Mouse (Mus musculus): ENCODE data around the gene Cd300lb. TPM values are rescaled to one million over a fixed set of nuclear protein-coding genes. Genes with fewer than 3 reads are reported as not detected.

Cd300lb gene
- polyA plus RNA-seq, 1 experiment from 2014 or later = 0.39 TPM

GRCm38 (mm10) chr11:114884380-114885100 is 49.6 kb downstream of the Cd300lb start:
- ATAC-seq (ENCODE audit: insufficient number of reproducible peaks, insufficient read depth, low FRiP score, low read depth) = no peak
- WGBS = 67% methylated on average over 4 of the region's 4 CpGs

DNA sequence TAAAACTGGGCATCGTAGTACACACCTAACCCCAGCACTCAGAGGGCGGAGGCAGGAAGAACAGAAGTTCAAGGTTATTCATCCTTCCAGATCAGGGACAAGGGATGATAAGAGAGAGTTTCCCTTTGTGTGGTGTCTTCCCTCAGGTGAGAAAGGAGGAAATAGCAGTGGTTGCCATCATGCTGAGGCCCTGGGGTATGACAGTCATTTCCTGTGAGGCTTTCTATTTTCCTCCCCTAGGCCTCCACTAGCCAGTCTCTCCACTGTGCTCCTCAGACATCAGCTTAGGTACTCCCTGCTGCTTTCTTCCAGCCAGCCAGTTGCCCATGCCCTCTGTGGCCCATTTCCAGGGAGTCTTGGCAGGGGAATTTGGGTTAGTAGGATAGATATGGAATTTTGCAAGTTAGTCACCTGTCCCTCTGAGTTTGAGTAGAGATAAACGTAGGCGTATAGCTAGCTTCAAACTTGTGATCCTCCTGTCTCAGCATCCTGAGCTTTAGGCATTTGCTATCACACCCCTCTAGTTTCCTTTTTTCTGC is 50.9 kb downstream of the Cd300lb start:
- H3K4me1 ChIP-seq (ENCODE audit: control insufficient read depth in 2 of 2, insufficient read depth in 2 of 2, low read length in 2 of 2) = peaks cover 0 to 4% of the 10 kb centered on the region in 2 experiments; a peak in 1 of 4 replicates

More at GRCm38 (mm10) chr11:114884380-114885100, 49.6 kb downstream of the Cd300lb start:
- no peaks in the 10 kb centered on the region for H3K27me3 ChIP-seq (ENCODE audit: control insufficient read depth, insufficient read depth, low read length)
- H3K9me3 ChIP-seq (ENCODE audit: control insufficient read depth, low read length) = no peaks in the 10 kb centered on the region
- H3K4me3 ChIP-seq (ENCODE audit: control insufficient read depth in 1 of 2, insufficient read depth in 1 of 2, low read depth in 1 of 2, low read length in 2 of 2) = no peak overlapping the region
- H3K36me3 ChIP-seq (ENCODE audit: control insufficient read depth, insufficient read depth, low read length) = no peaks in the 10 kb centered on the region
- H3K9ac ChIP-seq (ENCODE audit: low read length) = no peak overlapping the region
- peaks cover 0 to 4% of the 10 kb centered on the region in 2 experiments; a peak in 1 of 4 replicates for H3K4me1 ChIP-seq (ENCODE audit: control insufficient read depth in 2 of 2, insufficient read depth in 2 of 2, low read length in 2 of 2)
- H3K4me2 ChIP-seq (ENCODE audit: low read length) = no peak overlapping the region
- peak overlapping the region; percentile 27 to 37; a peak in 3 of 4 replicates for H3K27ac ChIP-seq (replicated peaks in 1 of 2; ENCODE audit: control insufficient read depth in 1 of 2, insufficient read depth in 1 of 2, low read depth in 2 of 2, low read length in 2 of 2)

GRCm38 (mm10) chr11:114880589-114880988 is 53.6 kb downstream of the Cd300lb start:
- no peaks in the 10 kb centered on the region for H3K9me3 ChIP-seq (ENCODE audit: control insufficient read depth, low read length)
- H3K36me3 ChIP-seq (ENCODE audit: control insufficient read depth, insufficient read depth, low read length) = no peaks in the 10 kb centered on the region
- H3K4me2 ChIP-seq (ENCODE audit: low read length) = no peak overlapping the region
- no peak overlapping the region for H3K27ac ChIP-seq (replicated peaks in 1 of 2; ENCODE audit: control insufficient read depth in 1 of 2, insufficient read depth in 1 of 2, low read depth in 2 of 2, low read length in 2 of 2)
- H3K27me3 ChIP-seq (ENCODE audit: control insufficient read depth, insufficient read depth, low read length) = no peaks in the 10 kb centered on the region
- 0% methylated on average over 1 of the region's 1 CpGs for WGBS
- H3K4me1 ChIP-seq (ENCODE audit: control insufficient read depth in 2 of 2, insufficient read depth in 2 of 2, low read length in 2 of 2) = peaks cover 0 to 4% of the 10 kb centered on the region in 2 experiments; a peak in 1 of 4 replicates
- H3K4me3 ChIP-seq (ENCODE audit: control insufficient read depth in 1 of 2, insufficient read depth in 1 of 2, low read depth in 1 of 2, low read length in 2 of 2) = no peak overlapping the region
- ATAC-seq (ENCODE audit: insufficient number of reproducible peaks, insufficient read depth, low FRiP score, low read depth) = no peak
- no peak overlapping the region for H3K9ac ChIP-seq (ENCODE audit: low read length)

More for the DNA sequence above, 50.9 kb downstream of the Cd300lb start:
- no peaks in the 10 kb centered on the region for H3K27me3 ChIP-seq (ENCODE audit: control insufficient read depth, insufficient read depth, low read length)
- H3K4me2 ChIP-seq (ENCODE audit: low read length) = no peak overlapping the region
- no peak overlapping the region for H3K4me3 ChIP-seq (ENCODE audit: control insufficient read depth in 1 of 2, insufficient read depth in 1 of 2, low read depth in 1 of 2, low read length in 2 of 2)
- no peak overlapping the region for H3K27ac ChIP-seq (replicated peaks in 1 of 2; ENCODE audit: control insufficient read depth in 1 of 2, insufficient read depth in 1 of 2, low read depth in 2 of 2, low read length in 2 of 2)
- 90% methylated on average over 4 of the region's 4 CpGs for WGBS
- no peak overlapping the region for H3K9ac ChIP-seq (ENCODE audit: low read length)
- H3K36me3 ChIP-seq (ENCODE audit: control insufficient read depth, insufficient read depth, low read length) = no peaks in the 10 kb centered on the region
- H3K9me3 ChIP-seq (ENCODE audit: control insufficient read depth, low read length) = no peaks in the 10 kb centered on the region
- ATAC-seq (ENCODE audit: insufficient number of reproducible peaks, insufficient read depth, low FRiP score, low read depth) = no peak

DNA sequence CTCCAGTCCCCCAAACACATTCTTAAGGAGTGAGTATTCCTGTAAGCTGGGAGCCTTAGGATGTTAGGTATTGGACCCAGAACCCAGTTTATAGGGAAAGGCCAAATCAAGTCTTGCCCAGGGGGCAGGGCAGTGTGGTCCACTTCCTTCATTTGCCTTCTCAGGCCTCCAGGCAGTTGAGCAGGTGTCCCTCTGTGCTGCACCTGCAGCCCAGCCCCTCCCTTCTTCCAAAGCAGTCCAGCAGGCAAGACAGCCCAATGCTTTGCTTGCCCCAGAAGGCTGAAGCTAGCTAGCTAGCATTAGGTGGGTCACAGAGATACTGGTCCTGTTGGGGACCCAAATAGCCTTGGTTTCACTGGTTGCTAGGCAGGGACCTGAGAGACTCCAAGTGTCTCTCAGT is 54.0 kb downstream of the Cd300lb start:
- Histone ChIP-seq H3K4me3 (ENCODE audit: control insufficient read depth in 1 of 2, insufficient read depth in 1 of 2, low read depth in 1 of 2, low read length in 2 of 2) (no peak overlapping the region), H3K27me3 (ENCODE audit: control insufficient read depth, insufficient read depth, low read length) (no peaks in the 10 kb centered on the region), H3K9me3 (ENCODE audit: control insufficient read depth, low read length) (no peaks in the 10 kb centered on the region), H3K27ac (replicated peaks in 1 of 2; ENCODE audit: control insufficient read depth in 1 of 2, insufficient read depth in 1 of 2, low read depth in 2 of 2, low read length in 2 of 2) (no peak overlapping the region), H3K4me2 (ENCODE audit: low read length) (no peak overlapping the region), H3K36me3 (ENCODE audit: control insufficient read depth, insufficient read depth, low read length) (no peaks in the 10 kb centered on the region), H3K9ac (ENCODE audit: low read length) (no peak overlapping the region), H3K4me1 (ENCODE audit: control insufficient read depth in 2 of 2, insufficient read depth in 2 of 2, low read length in 2 of 2) (peaks cover 1 to 4% of the 10 kb centered on the region in 2 experiments; a peak in 2 of 4 replicates)
- ATAC-seq (ENCODE audit: insufficient number of reproducible peaks, insufficient read depth, low FRiP score, low read depth) = no peak

GRCm38 (mm10) chr11:114879666-114880065 is 54.5 kb downstream of the Cd300lb start:
- WGBS = 78% methylated on average over 2 of the region's 2 CpGs
- ATAC-seq (ENCODE audit: insufficient number of reproducible peaks, insufficient read depth, low FRiP score, low read depth) = no peak
- Histone ChIP-seq H3K9ac (ENCODE audit: low read length) (no peak overlapping the region), H3K4me1 (ENCODE audit: control insufficient read depth in 2 of 2, insufficient read depth in 2 of 2, low read length in 2 of 2) (peaks cover 3 to 4% of the 10 kb centered on the region in 2 experiments; a peak in 2 of 4 replicates), H3K27ac (replicated peaks in 1 of 2; ENCODE audit: control insufficient read depth in 1 of 2, insufficient read depth in 1 of 2, low read depth in 2 of 2, low read length in 2 of 2) (no peak overlapping the region), H3K4me3 (ENCODE audit: control insufficient read depth in 1 of 2, insufficient read depth in 1 of 2, low read depth in 1 of 2, low read length in 2 of 2) (no peak overlapping the region), H3K36me3 (ENCODE audit: control insufficient read depth, insufficient read depth, low read length) (no peaks in the 10 kb centered on the region), H3K27me3 (ENCODE audit: control insufficient read depth, insufficient read depth, low read length) (no peaks in the 10 kb centered on the region), H3K4me2 (ENCODE audit: low read length) (no peak overlapping the region), H3K9me3 (ENCODE audit: control insufficient read depth, low read length) (no peaks in the 10 kb centered on the region)

- H3K4me2 ChIP-seq (ENCODE audit: low read length) = no peak overlapping the region
- no peak for ATAC-seq (ENCODE audit: insufficient number of reproducible peaks, insufficient read depth, low FRiP score, low read depth)
These were observed 57.0 kb downstream of the Cd300lb start for GRCm38 (mm10) chr11:114877145-114877544.

GRCm38 (mm10) chr11:114876621-114877020 is 57.6 kb downstream of the Cd300lb start:
- H3K27ac ChIP-seq (replicated peaks in 1 of 2; ENCODE audit: control insufficient read depth in 1 of 2, insufficient read depth in 1 of 2, low read depth in 2 of 2, low read length in 2 of 2) = no peak overlapping the region
- 55% methylated on average over 2 of the region's 2 CpGs for WGBS
- H3K36me3 ChIP-seq (ENCODE audit: control insufficient read depth, insufficient read depth, low read length) = peaks cover under 1% of the 10 kb centered on the region; the same call in 1 of the 2 replicates
- ATAC-seq (ENCODE audit: insufficient number of reproducible peaks, insufficient read depth, low FRiP score, low read depth) = no peak
- H3K27me3 ChIP-seq (ENCODE audit: control insufficient read depth, insufficient read depth, low read length) = no peaks in the 10 kb centered on the region
- H3K4me3 ChIP-seq (ENCODE audit: control insufficient read depth in 1 of 2, insufficient read depth in 1 of 2, low read depth in 1 of 2, low read length in 2 of 2) = no peak overlapping the region
- H3K9ac ChIP-seq (ENCODE audit: low read length) = no peak overlapping the region
- no peaks in the 10 kb centered on the region for H3K9me3 ChIP-seq (ENCODE audit: control insufficient read depth, low read length)
- H3K4me2 ChIP-seq (ENCODE audit: low read length) = no peak overlapping the region
- peaks cover 8 to 16% of the 10 kb centered on the region in 2 experiments for H3K4me1 ChIP-seq (ENCODE audit: control insufficient read depth in 2 of 2, insufficient read depth in 2 of 2, low read length in 2 of 2)

More at GRCm38 (mm10) chr11:114877145-114877544, 57.0 kb downstream of the Cd300lb start:
- H3K27me3 ChIP-seq (ENCODE audit: control insufficient read depth, insufficient read depth, low read length) = no peaks in the 10 kb centered on the region
- H3K4me3 ChIP-seq (ENCODE audit: control insufficient read depth in 1 of 2, insufficient read depth in 1 of 2, low read depth in 1 of 2, low read length in 2 of 2) = no peak overlapping the region
- no peak overlapping the region for H3K27ac ChIP-seq (replicated peaks in 1 of 2; ENCODE audit: control insufficient read depth in 1 of 2, insufficient read depth in 1 of 2, low read depth in 2 of 2, low read length in 2 of 2)
- 33% methylated on average over 3 of the region's 3 CpGs for WGBS
- H3K9ac ChIP-seq (ENCODE audit: low read length) = no peak overlapping the region
- no peaks in the 10 kb centered on the region for H3K36me3 ChIP-seq (ENCODE audit: control insufficient read depth, insufficient read depth, low read length)
- H3K9me3 ChIP-seq (ENCODE audit: control insufficient read depth, low read length) = no peaks in the 10 kb centered on the region
- peaks cover 8 to 16% of the 10 kb centered on the region in 2 experiments for H3K4me1 ChIP-seq (ENCODE audit: control insufficient read depth in 2 of 2, insufficient read depth in 2 of 2, low read length in 2 of 2)
